Mouse (Mus musculus): ENCODE measurements around the gene Dnah2. TPM values are rescaled to one million over a fixed set of nuclear protein-coding genes. Genes with fewer than 3 reads are reported as not detected.

The Dnah2 gene
- polyA plus RNA-seq, 1 experiment = 0.14 TPM

DNA sequence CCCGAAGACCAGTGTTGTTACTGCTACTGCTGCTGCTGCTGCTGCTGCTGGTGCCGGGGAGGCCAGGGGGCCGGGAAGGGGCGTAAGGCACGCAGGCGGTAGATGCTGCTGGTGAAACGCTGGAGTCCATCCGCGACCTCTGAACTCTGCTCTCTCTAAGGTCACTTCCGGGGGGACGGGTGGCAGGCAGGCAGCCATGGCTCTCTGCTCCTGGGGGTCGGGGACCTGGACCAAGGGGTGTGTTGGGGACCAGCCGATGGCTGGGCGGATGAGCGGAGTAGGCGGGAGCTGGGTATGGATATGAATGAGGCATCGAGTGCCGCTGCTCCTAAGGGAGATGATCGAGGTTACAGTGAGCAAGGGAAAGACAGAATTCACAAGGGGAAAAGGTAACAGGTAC is 142.6 kb downstream of the Dnah2 start:
- Histone ChIP-seq H3ac (ENCODE audit: control insufficient read depth, insufficient read length, low read depth) (no peak overlapping the region), H3K79me2 (ENCODE audit: control insufficient read depth, insufficient read depth) (peaks cover 65% of the 10 kb centered on the region), H3K36me3 (ENCODE audit: control insufficient read depth, insufficient read depth) (peaks cover 56% of the 10 kb centered on the region), H3K4me3 (ENCODE audit: insufficient read depth, poor library complexity, severe bottlenecking) (no peak overlapping the region), H3K27me3 (ENCODE audit: control insufficient read depth, insufficient read depth, insufficient read length) (no peaks in the 10 kb centered on the region), H3K79me3 (ENCODE audit: low read depth) (peaks cover 30% of the 10 kb centered on the region)
- TF ChIP-seq FOSL1 (IDR thresholded peaks at IDR 0.05; ENCODE audit: insufficient read depth, low read length, poor library complexity, severe bottlenecking) = no peak
- TF ChIP-seq CTCF (IDR thresholded peaks at IDR 0.05; ENCODE audit: control insufficient read depth, insufficient read depth, insufficient read length) = no peak
- TF ChIP-seq CEBPB (IDR thresholded peaks at IDR 0.05; ENCODE audit: low read depth) = no peak
- no peak for TF ChIP-seq MYOG (IDR thresholded peaks at IDR 0.05; ENCODE audit: control insufficient read depth, extremely low read depth, insufficient read length)
- TF ChIP-seq MAX (IDR thresholded peaks at IDR 0.05) = no peak
- no peak for TF ChIP-seq MYOD1 (IDR thresholded peaks at IDR 0.05; ENCODE audit: control insufficient read depth, insufficient read length, low read depth)
- TF ChIP-seq USF1 (IDR thresholded peaks at IDR 0.05; ENCODE audit: low read depth) = no peak

DNA sequence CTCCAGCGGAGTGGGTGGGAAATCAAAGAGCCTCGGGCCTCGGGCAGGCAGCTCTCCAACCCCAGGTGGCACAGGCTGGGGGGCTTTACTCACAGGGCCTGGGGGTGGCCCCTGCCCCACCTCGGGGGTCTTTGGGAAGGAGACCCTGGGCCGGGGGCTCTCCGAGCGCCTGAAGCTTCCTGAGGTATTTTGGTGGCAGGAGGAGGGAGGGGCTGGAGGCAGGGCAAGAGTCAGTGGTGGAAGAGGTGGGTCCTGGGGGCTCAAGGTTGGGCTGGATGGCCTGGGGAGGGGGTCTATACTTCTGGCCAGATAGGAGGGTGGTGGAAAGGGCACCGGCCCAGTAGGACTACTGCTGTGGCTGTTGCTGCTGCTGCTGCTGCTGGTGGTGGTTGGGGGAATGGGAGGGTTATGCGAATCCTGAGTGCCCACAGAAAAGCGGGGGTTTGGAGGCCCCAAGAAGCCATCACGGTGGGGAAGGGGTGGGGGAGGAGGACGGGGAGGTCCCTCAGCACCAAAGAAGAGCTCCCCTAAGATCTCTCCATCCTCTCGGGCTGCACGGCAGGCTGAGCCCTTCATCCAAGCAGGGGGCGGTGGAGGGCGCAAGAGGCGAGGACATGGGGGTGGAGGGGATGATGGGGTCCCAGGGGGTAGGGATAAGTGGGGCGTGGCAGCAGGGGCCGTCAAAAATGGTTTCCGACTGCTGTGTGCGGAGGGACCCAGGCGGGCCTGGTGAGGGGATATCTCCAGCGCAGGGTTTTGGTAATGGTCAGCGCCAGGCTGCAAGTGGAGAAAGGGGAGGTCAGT is 143.3 kb downstream of the Dnah2 start:
- H3K36me3 ChIP-seq (ENCODE audit: control insufficient read depth, insufficient read depth) = peaks cover 62% of the 10 kb centered on the region
- peaks cover 29% of the 10 kb centered on the region for H3K79me3 ChIP-seq (ENCODE audit: low read depth)
- no peak overlapping the region for H3ac ChIP-seq (ENCODE audit: control insufficient read depth, insufficient read length, low read depth)
- H3K27me3 ChIP-seq (ENCODE audit: control insufficient read depth, insufficient read depth, insufficient read length) = no peaks in the 10 kb centered on the region
- H3K4me3 ChIP-seq (ENCODE audit: insufficient read depth, poor library complexity, severe bottlenecking) = no peak overlapping the region
- H3K79me2 ChIP-seq (ENCODE audit: control insufficient read depth, insufficient read depth) = peaks cover 58% of the 10 kb centered on the region
- TF ChIP-seq CEBPB (IDR thresholded peaks at IDR 0.05; ENCODE audit: low read depth) (no peak), MAX (IDR thresholded peaks at IDR 0.05) (no peak), MYOD1 (IDR thresholded peaks at IDR 0.05; ENCODE audit: control insufficient read depth, insufficient read length, low read depth) (no peak), MYOG (IDR thresholded peaks at IDR 0.05; ENCODE audit: control insufficient read depth, extremely low read depth, insufficient read length) (no peak)

DNA sequence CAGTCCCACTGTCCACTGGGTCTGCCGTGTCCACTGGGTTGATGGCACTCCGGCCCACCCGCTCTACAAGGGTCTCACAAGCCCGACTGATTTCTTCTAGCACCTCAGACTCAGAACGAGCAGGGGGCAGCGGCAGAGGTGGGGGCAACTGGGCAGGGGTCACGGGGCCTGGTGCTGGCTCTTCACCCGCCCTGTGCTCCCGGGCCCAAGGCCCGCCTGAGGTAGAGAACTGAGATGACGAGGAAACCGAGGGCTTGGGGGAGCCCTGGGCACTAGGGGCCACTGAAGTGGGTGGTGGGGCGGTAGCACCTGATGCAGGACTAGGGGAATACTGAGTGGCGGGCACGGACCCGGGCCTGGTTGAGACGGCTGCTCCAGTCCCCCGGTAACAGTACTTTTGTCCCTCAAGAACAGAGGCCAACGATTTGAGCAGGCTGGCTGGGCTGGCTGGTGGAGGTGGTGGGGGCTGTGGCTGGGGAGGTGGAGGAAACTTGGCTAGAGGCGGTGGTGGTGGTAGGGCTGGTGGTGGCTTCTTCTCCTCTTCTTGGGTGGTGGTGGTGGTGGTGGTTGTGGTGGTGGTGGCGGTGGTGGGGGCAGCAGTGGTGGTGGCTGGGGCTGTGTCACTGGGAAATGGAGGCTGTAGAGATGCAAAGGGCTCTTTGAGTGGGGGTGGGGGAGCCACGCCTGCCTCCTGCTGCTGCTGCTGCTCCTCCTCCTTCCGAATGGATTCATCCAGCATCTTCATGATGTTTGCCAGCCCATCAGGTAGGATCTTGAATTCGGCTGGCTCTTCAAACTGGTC is 144.1 kb downstream of the Dnah2 start:
- Histone ChIP-seq H3K27me3 (ENCODE audit: control insufficient read depth, insufficient read depth, insufficient read length) (no peaks in the 10 kb centered on the region), H3ac (ENCODE audit: control insufficient read depth, insufficient read length, low read depth) (no peak overlapping the region), H3K79me2 (ENCODE audit: control insufficient read depth, insufficient read depth) (peaks cover 50% of the 10 kb centered on the region), H3K4me3 (ENCODE audit: insufficient read depth, poor library complexity, severe bottlenecking) (no peak overlapping the region), H3K36me3 (ENCODE audit: control insufficient read depth, insufficient read depth) (peaks cover 71% of the 10 kb centered on the region), H3K79me3 (ENCODE audit: low read depth) (peaks cover 22% of the 10 kb centered on the region)
- no peak for TF ChIP-seq CEBPB (IDR thresholded peaks at IDR 0.05; ENCODE audit: low read depth)
- no peak for TF ChIP-seq CTCF (IDR thresholded peaks at IDR 0.05; ENCODE audit: control insufficient read depth, insufficient read depth, insufficient read length)
- TF ChIP-seq MYOG (IDR thresholded peaks at IDR 0.05; ENCODE audit: control insufficient read depth, extremely low read depth, insufficient read length) = no peak
- TF ChIP-seq FOSL1 (IDR thresholded peaks at IDR 0.05; ENCODE audit: insufficient read depth, low read length, poor library complexity, severe bottlenecking) = no peak
- TF ChIP-seq MAX (IDR thresholded peaks at IDR 0.05) = no peak
- TF ChIP-seq MYOD1 (IDR thresholded peaks at IDR 0.05; ENCODE audit: control insufficient read depth, insufficient read length, low read depth) = no peak
- no peak for TF ChIP-seq USF1 (IDR thresholded peaks at IDR 0.05; ENCODE audit: low read depth)

DNA sequence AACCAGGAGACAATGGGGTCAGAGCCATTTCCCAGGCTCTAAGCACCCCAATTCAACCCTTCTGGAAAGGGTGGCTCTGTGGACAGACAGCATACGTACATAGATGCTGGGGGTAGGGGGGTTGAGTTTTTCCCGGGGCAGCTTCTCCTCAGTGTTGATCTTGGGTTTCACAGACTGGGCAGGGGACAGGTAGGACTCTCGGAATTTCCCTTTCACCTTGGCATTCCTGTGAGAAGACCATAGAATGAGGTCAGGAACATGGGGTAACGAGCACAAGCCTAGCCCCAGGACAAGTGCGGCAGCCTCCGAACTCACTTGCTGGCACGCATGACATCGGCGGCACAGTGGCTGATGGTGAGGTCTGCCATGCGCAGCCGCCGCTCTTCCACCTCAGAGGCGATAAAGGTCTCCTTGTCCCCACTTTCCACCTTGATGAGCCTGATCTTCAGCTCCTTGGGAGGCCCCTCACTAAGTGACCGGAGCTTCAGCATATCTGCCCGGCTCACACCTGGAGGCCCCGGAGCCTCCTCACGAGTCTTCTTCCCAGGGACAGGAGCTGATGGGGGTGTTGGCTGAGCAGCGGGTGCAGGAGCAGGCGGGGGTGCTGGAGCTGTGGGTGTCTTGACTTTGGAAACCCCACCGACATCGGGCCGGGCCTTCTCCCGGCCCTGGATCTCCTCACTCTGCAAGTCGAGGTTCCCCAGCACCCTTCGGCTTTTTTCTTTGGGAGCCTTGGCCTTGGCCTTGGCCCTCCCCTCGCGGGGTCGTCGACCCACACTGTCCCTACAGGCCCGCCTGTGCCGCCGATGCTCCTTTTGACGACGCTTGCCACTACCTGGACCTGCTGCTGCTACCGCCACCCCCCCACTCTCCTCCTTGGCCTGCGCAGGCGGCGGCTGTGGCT is 145.0 kb downstream of the Dnah2 start:
- H3ac ChIP-seq (ENCODE audit: control insufficient read depth, insufficient read length, low read depth) = no peak overlapping the region
- H3K79me3 ChIP-seq (ENCODE audit: low read depth) = peaks cover 17% of the 10 kb centered on the region
- TF ChIP-seq MAX (IDR thresholded peaks at IDR 0.05) (no peak), FOSL1 (IDR thresholded peaks at IDR 0.05; ENCODE audit: insufficient read depth, low read length, poor library complexity, severe bottlenecking) (no peak), CTCF (IDR thresholded peaks at IDR 0.05; ENCODE audit: control insufficient read depth, insufficient read depth, insufficient read length) (no peak), USF1 (IDR thresholded peaks at IDR 0.05; ENCODE audit: low read depth) (no peak), CEBPB (IDR thresholded peaks at IDR 0.05; ENCODE audit: low read depth) (no peak), MYOD1 (IDR thresholded peaks at IDR 0.05; ENCODE audit: control insufficient read depth, insufficient read length, low read depth) (no peak), MYOG (IDR thresholded peaks at IDR 0.05; ENCODE audit: control insufficient read depth, extremely low read depth, insufficient read length) (no peak)
- H3K79me2 ChIP-seq (ENCODE audit: control insufficient read depth, insufficient read depth) = peaks cover 42% of the 10 kb centered on the region
- no peak overlapping the region for H3K4me3 ChIP-seq (ENCODE audit: insufficient read depth, poor library complexity, severe bottlenecking)
- H3K36me3 ChIP-seq (ENCODE audit: control insufficient read depth, insufficient read depth) = peaks cover 72% of the 10 kb centered on the region
- H3K27me3 ChIP-seq (ENCODE audit: control insufficient read depth, insufficient read depth, insufficient read length) = no peaks in the 10 kb centered on the region

DNA sequence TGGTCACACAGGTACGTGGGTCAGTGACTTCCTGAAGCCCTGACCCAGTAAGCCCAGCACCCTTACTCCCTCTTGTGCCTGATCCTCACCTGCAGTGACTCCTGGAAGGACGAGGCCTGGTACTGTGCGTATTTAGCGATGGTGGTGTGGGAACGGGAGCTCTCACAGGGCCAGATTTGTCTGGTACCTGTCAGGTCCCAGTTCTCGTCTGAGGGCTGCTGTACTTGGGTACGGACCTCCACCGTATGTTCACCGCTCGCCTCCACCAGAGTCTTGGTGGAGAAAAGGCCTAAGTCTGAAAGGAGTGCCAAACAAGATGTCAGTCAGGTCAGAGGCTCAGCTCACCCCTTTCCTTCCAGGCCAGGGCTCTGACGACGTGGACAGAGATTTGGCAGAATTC is 146.9 kb downstream of the Dnah2 start:
- Histone ChIP-seq H3K79me2 (ENCODE audit: control insufficient read depth, insufficient read depth) (peaks cover 22% of the 10 kb centered on the region), H3K79me3 (ENCODE audit: low read depth) (no peaks in the 10 kb centered on the region), H3ac (ENCODE audit: control insufficient read depth, insufficient read length, low read depth) (no peak overlapping the region), H3K36me3 (ENCODE audit: control insufficient read depth, insufficient read depth) (peaks cover 61% of the 10 kb centered on the region), H3K27me3 (ENCODE audit: control insufficient read depth, insufficient read depth, insufficient read length) (no peaks in the 10 kb centered on the region), H3K4me3 (ENCODE audit: insufficient read depth, poor library complexity, severe bottlenecking) (no peak overlapping the region)
- TF ChIP-seq FOSL1 (IDR thresholded peaks at IDR 0.05; ENCODE audit: insufficient read depth, low read length, poor library complexity, severe bottlenecking) = no peak
- TF ChIP-seq USF1 (IDR thresholded peaks at IDR 0.05; ENCODE audit: low read depth) = no peak
- no peak for TF ChIP-seq CTCF (IDR thresholded peaks at IDR 0.05; ENCODE audit: control insufficient read depth, insufficient read depth, insufficient read length)
- no peak for TF ChIP-seq MYOD1 (IDR thresholded peaks at IDR 0.05; ENCODE audit: control insufficient read depth, insufficient read length, low read depth)
- TF ChIP-seq CEBPB (IDR thresholded peaks at IDR 0.05; ENCODE audit: low read depth) = no peak
- no peak for TF ChIP-seq MYOG (IDR thresholded peaks at IDR 0.05; ENCODE audit: control insufficient read depth, extremely low read depth, insufficient read length)
- no peak for TF ChIP-seq MAX (IDR thresholded peaks at IDR 0.05)

Measured in C2C12 (cell line).